Mouse (Mus musculus): ENCODE data around the gene Olfr104-ps. TPM values are rescaled to one million over a fixed set of nuclear protein-coding genes. Genes with fewer than 3 reads are reported as not detected.

Gene Olfr104-ps
- not detected in 2 replicates for polyA plus RNA-seq (2015; fragmentation: Nextera tagmentation; extraction: Ambion mirVana)

DNA sequence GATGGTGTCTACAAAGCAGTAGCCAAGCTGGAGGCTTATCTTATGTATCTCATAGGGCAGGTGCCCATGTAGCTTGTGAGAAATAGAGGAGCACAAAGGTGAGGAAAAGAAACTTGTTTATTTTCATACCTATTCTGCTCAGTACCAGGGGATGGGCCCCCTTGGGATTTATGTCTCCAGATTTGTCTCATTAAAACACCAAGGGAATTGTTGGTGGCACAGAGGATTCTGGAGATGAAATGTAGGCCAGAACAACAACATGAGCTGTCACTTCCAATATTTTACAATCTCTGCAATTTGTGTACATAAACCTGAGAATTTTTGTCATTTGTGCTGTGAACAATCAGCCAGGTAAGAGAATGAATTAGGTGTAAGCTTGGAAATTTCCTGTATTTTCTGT lies at the start of gene Olfr104-ps:
TSS of gene Olfr104-ps (plus strand) at position 301 of the 400 bp plus-strand sequence.

DNA sequence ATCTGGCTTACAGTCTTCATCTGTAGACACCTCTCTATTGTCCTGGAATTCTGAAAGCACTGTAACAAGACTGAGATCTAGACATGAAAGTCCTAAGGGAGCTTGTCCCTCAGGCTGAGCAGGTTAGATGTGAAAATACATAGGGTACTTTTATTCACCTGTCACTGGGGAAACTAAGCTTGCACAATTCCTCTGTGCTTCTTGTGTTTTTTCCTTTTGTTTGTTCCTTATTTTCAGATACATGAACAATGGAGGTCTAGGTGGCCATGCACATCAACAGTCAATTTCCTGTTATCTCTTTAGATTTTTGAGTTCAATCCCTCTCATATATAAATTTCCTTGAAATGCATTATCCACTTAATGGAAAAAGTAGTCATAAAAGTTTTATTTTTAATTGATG lies 42.4 kb upstream of the Olfr104-ps start, which contains the start of gene Olfr102:
TSS of gene Olfr102 (minus strand) at position 101 of the 400 bp plus-strand sequence.

DNA sequence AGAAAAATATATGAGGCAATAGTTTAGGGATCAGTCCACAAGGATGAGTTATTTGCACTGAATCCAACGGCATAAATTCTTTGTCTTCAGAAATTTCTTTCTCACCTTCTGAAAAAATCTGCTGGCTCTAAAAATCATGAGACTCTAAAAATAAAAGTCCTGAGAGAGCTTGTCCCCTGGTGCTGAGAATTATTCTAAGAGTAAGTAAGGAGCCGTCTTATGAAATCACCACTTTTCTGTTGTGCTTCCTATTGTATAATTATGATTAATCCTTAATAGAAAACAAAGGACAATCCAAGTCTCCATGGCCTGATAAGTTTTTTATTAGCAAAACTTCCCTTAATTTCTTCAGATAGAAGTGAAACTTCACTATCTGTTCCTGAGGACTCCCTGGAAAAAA lies 19.8 kb upstream of the Olfr104-ps start, which contains the start of gene Olfr103:
TSS of gene Olfr103 (minus strand) at position 101 of the 400 bp plus-strand sequence.

DNA sequence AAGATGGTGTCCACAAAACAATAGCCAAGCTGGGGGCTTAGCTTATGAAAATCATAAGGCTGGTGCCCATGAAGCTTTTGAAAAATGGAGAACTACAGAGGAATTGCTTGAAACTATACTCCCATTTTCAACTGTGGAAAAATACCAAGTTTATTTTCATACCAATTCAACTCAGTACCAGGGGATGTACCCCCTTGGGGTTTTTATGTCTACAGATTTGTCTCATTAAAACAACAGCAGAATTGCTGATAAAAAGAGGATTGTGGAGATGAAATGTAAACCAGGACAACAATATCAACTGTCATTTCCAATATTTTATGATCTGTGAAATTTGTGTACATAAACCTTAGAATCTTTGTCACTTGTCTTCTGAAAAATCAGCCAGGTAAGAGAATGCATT lies 19.4 kb downstream of the Olfr104-ps start, which contains the start of gene Olfr105-ps:
TSS of gene Olfr105-ps (plus strand) at position 301 of the 400 bp plus-strand sequence.

DNA sequence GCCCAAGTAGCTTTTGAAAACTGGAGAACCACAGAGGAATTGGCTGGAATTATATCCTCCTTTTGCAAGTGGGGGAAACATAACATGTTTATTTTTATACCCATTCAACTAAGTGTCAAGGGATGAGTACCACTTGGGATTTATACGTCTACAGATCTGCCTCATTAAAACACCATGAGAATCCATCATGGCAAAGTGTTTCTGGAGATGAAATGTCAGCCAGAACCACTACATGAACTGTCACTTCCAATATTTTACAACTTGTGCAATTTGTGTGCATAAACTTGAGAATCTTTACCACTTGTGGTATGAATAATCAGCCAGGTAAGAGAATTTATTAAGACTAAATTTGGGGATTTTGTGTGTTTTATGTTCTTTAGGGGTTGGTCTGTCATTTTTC lies 30.7 kb downstream of the Olfr104-ps start, which contains the start of gene Olfr106-ps:
TSS of gene Olfr106-ps (plus strand) at position 301 of the 400 bp plus-strand sequence.

DNA sequence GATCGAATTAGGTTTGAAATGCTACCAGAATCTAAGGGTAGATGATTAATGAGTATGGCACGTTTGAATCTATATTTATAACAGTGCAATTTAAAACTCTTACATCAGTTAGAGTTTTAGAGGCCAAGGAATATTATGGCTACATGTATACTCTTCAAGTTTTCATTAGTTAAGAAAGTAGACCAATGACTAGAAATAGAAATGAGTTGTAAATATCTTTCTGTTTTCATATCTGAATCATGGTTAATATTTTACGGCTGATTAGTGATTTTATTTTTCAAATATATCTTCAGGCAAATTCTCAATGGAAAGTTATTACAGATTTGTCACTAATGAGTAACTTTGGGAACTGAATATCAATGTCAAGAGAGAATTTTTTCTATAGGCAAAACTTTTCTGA lies 39.5 kb downstream of the Olfr104-ps start, which contains the start of gene Olfr107:
TSS of gene Olfr107 (plus strand) at position 301 of the 400 bp plus-strand sequence.

Other genes with a start within 250 kb of the Olfr104-ps start
- gene Olfr92, start 239.5 kb upstream of the Olfr104-ps start, polyA plus RNA-seq (2015; fragmentation: Nextera tagmentation; extraction: Ambion mirVana), result not detected in 2 replicates
- not detected in 2 replicates for gene Olfr93, start 198.1 kb upstream of the Olfr104-ps start, polyA plus RNA-seq (2015; fragmentation: Nextera tagmentation; extraction: Ambion mirVana)
- gene Ubd, start 165.7 kb upstream of the Olfr104-ps start, polyA plus RNA-seq (2015; fragmentation: Nextera tagmentation; extraction: Ambion mirVana), result 0.28 TPM in 1 of 2 replicates, not detected in the other
- not detected in 2 replicates for gene Olfr94, start 158.6 kb upstream of the Olfr104-ps start, polyA plus RNA-seq (2015; fragmentation: Nextera tagmentation; extraction: Ambion mirVana)
- gene Olfr95, start 146.5 kb upstream of the Olfr104-ps start, polyA plus RNA-seq (2015; fragmentation: Nextera tagmentation; extraction: Ambion mirVana), result not detected in 2 replicates
- gene Olfr96, start 139.4 kb upstream of the Olfr104-ps start, polyA plus RNA-seq (2015; fragmentation: Nextera tagmentation; extraction: Ambion mirVana), result not detected in 2 replicates
- gene Olfr97, start 122.3 kb upstream of the Olfr104-ps start, polyA plus RNA-seq (2015; fragmentation: Nextera tagmentation; extraction: Ambion mirVana), result not detected in 2 replicates
- not detected in 2 replicates for gene Olfr98, start 95.8 kb upstream of the Olfr104-ps start, polyA plus RNA-seq (2015; fragmentation: Nextera tagmentation; extraction: Ambion mirVana)
- 5.1 and 6.1 TPM in 2 replicates for gene H2-M3, start 89.4 kb upstream of the Olfr104-ps start, polyA plus RNA-seq (2015; fragmentation: Nextera tagmentation; extraction: Ambion mirVana)
- gene Olfr99, start 76.1 kb upstream of the Olfr104-ps start, polyA plus RNA-seq (2015; fragmentation: Nextera tagmentation; extraction: Ambion mirVana), result not detected in 2 replicates
- not detected in 2 replicates for gene Olfr101, start 55.3 kb upstream of the Olfr104-ps start, polyA plus RNA-seq (2015; fragmentation: Nextera tagmentation; extraction: Ambion mirVana)
- gene Olfr102, start 42.5 kb upstream of the Olfr104-ps start, polyA plus RNA-seq (2015; fragmentation: Nextera tagmentation; extraction: Ambion mirVana), result not detected in 2 replicates
- gene Olfr103, start 19.9 kb upstream of the Olfr104-ps start, polyA plus RNA-seq (2015; fragmentation: Nextera tagmentation; extraction: Ambion mirVana), result not detected in 2 replicates
- not detected in 2 replicates for gene Olfr105-ps, start 19.5 kb downstream of the Olfr104-ps start, polyA plus RNA-seq (2015; fragmentation: Nextera tagmentation; extraction: Ambion mirVana)
- gene Olfr106-ps, start 30.8 kb downstream of the Olfr104-ps start, polyA plus RNA-seq (2015; fragmentation: Nextera tagmentation; extraction: Ambion mirVana), result not detected in 2 replicates
- not detected in 2 replicates for gene Olfr107, start 39.6 kb downstream of the Olfr104-ps start, polyA plus RNA-seq (2015; fragmentation: Nextera tagmentation; extraction: Ambion mirVana)
- not detected in 2 replicates for gene Olfr108, start 85.9 kb downstream of the Olfr104-ps start, polyA plus RNA-seq (2015; fragmentation: Nextera tagmentation; extraction: Ambion mirVana)
- not detected in 2 replicates for gene Olfr109, start 99.3 kb downstream of the Olfr104-ps start, polyA plus RNA-seq (2015; fragmentation: Nextera tagmentation; extraction: Ambion mirVana)
- 0.16 TPM in 1 of 2 replicates, not detected in the other for gene H2-M2, start 124.0 kb downstream of the Olfr104-ps start, polyA plus RNA-seq (2015; fragmentation: Nextera tagmentation; extraction: Ambion mirVana)
- gene Olfr110, start 132.9 kb downstream of the Olfr104-ps start, polyA plus RNA-seq (2015; fragmentation: Nextera tagmentation; extraction: Ambion mirVana), result not detected in 2 replicates
- gene Olfr111, start 148.4 kb downstream of the Olfr104-ps start, polyA plus RNA-seq (2015; fragmentation: Nextera tagmentation; extraction: Ambion mirVana), result 0.05 TPM in 1 of 2 replicates, not detected in the other
- not detected in 2 replicates for gene Olfr112, start 209.9 kb downstream of the Olfr104-ps start, polyA plus RNA-seq (2015; fragmentation: Nextera tagmentation; extraction: Ambion mirVana)
- gene Olfr113, start 218.1 kb downstream of the Olfr104-ps start, polyA plus RNA-seq (2015; fragmentation: Nextera tagmentation; extraction: Ambion mirVana), result not detected in 2 replicates
- gene Olfr114, start 233.2 kb downstream of the Olfr104-ps start, polyA plus RNA-seq (2015; fragmentation: Nextera tagmentation; extraction: Ambion mirVana), result not detected in 2 replicates

All from spleen, postnatal 0 days (tissue).